Mouse (Mus musculus): ENCODE data around the gene Ano1. TPM values are rescaled to one million over a fixed set of nuclear protein-coding genes. Genes with fewer than 3 reads are reported as not detected.

Ano1 gene
- polyA plus RNA-seq, 1 experiment from 2014 or later: 22.2 TPM

- Histone ChIP-seq H3K27me3 (replicated peaks; ENCODE audit: control insufficient read depth, insufficient read depth, low read length) (0 out of 2 replicates have a peak, but pooled peaks cover 5% of the 10 kb centered on the region), H3K27ac (replicated peaks; ENCODE audit: low read depth, low read length) (no peak overlapping the region; the same call in 1 of the 2 replicates), H3K36me3 (ENCODE audit: control insufficient read depth, insufficient read depth, low read length) (no peaks in the 10 kb centered on the region), H3K4me2 (ENCODE audit: low read depth, low read length) (no peak overlapping the region), H3K9me3 (ENCODE audit: control insufficient read depth, low read length) (no peaks in the 10 kb centered on the region), H3K4me3 (ENCODE audit: low read depth, low read length) (no peak overlapping the region), H3K4me1 (ENCODE audit: control insufficient read depth, insufficient read depth, low read length) (peaks cover 16% of the 10 kb centered on the region), H3K9ac (ENCODE audit: low read depth, low read length) (no peak overlapping the region)
- 24% methylated on average over 13 of the region's 13 CpGs for WGBS
- peak; percentile 19; the same call in 1 of the 2 replicates for ATAC-seq (ENCODE audit: low read depth)
- peak; percentile 23 for DNase-seq (ENCODE audit: low spot score)
These were observed 124.0 kb downstream of the Ano1 start for GRCm38 (mm10) chr7:144627606-144628333.

- Histone ChIP-seq H3K4me1 (ENCODE audit: control insufficient read depth, insufficient read depth, low read length) (peaks cover 16% of the 10 kb centered on the region), H3K27ac (replicated peaks; ENCODE audit: low read depth, low read length) (no peak overlapping the region), H3K9me3 (ENCODE audit: control insufficient read depth, low read length) (no peaks in the 10 kb centered on the region), H3K36me3 (ENCODE audit: control insufficient read depth, insufficient read depth, low read length) (no peaks in the 10 kb centered on the region), H3K4me3 (ENCODE audit: low read depth, low read length) (no peak overlapping the region), H3K4me2 (ENCODE audit: low read depth, low read length) (no peak overlapping the region), H3K9ac (ENCODE audit: low read depth, low read length) (no peak overlapping the region), H3K27me3 (replicated peaks; ENCODE audit: control insufficient read depth, insufficient read depth, low read length) (0 out of 2 replicates have a peak, but pooled peaks cover 5% of the 10 kb centered on the region)
- ATAC-seq (ENCODE audit: low read depth) (no peak), DNase-seq (ENCODE audit: low spot score) (no peak)
- WGBS: 87% methylated on average over 2 of the region's 2 CpGs
These were observed 125.7 kb downstream of the Ano1 start for GRCm38 (mm10) chr7:144626042-144626441.

- 72% methylated on average over 22 of the region's 22 CpGs for WGBS
- no peak overlapping the region for H3K27ac ChIP-seq (replicated peaks; ENCODE audit: low read depth, low read length)
- DNase-seq (ENCODE audit: low spot score) (no peak), ATAC-seq (ENCODE audit: low read depth) (no peak)
- no peak overlapping the region for H3K4me3 ChIP-seq (ENCODE audit: low read depth, low read length)
- 0 out of 2 replicates have a peak, but pooled peaks cover 3% of the 10 kb centered on the region for H3K27me3 ChIP-seq (replicated peaks; ENCODE audit: control insufficient read depth, insufficient read depth, low read length)
- H3K4me2 ChIP-seq (ENCODE audit: low read depth, low read length): no peak overlapping the region
- H3K9ac ChIP-seq (ENCODE audit: low read depth, low read length): no peak overlapping the region
- H3K36me3 ChIP-seq (ENCODE audit: control insufficient read depth, insufficient read depth, low read length): no peaks in the 10 kb centered on the region
- no peaks in the 10 kb centered on the region for H3K4me1 ChIP-seq (ENCODE audit: control insufficient read depth, insufficient read depth, low read length)
- no peaks in the 10 kb centered on the region for H3K9me3 ChIP-seq (ENCODE audit: control insufficient read depth, low read length)
These were observed 130.8 kb downstream of the Ano1 start for GRCm38 (mm10) chr7:144620721-144621681.

- Histone ChIP-seq H3K9me3 (ENCODE audit: control insufficient read depth, low read length) (no peaks in the 10 kb centered on the region), H3K4me2 (ENCODE audit: low read depth, low read length) (no peak overlapping the region), H3K27ac (replicated peaks; ENCODE audit: low read depth, low read length) (no peak overlapping the region), H3K4me3 (ENCODE audit: low read depth, low read length) (no peak overlapping the region), H3K27me3 (replicated peaks; ENCODE audit: control insufficient read depth, insufficient read depth, low read length) (no peaks in the 10 kb centered on the region), H3K9ac (ENCODE audit: low read depth, low read length) (no peak overlapping the region), H3K4me1 (ENCODE audit: control insufficient read depth, insufficient read depth, low read length) (no peaks in the 10 kb centered on the region), H3K36me3 (ENCODE audit: control insufficient read depth, insufficient read depth, low read length) (no peaks in the 10 kb centered on the region)
- DNase-seq (ENCODE audit: low spot score) (no peak), ATAC-seq (ENCODE audit: low read depth) (no peak)
These were observed 131.5 kb downstream of the Ano1 start for GRCm38 (mm10) chr7:144620315-144620714.

- H3K27ac ChIP-seq (replicated peaks; ENCODE audit: low read depth, low read length): no peak overlapping the region
- no peaks in the 10 kb centered on the region for H3K36me3 ChIP-seq (ENCODE audit: control insufficient read depth, insufficient read depth, low read length)
- no peak overlapping the region for H3K9ac ChIP-seq (ENCODE audit: low read depth, low read length)
- WGBS: 75% methylated on average over 6 of the region's 6 CpGs
- no peak overlapping the region for H3K4me3 ChIP-seq (ENCODE audit: low read depth, low read length)
- no peaks in the 10 kb centered on the region for H3K9me3 ChIP-seq (ENCODE audit: control insufficient read depth, low read length)
- no peak for DNase-seq (ENCODE audit: low spot score)
- no peak for ATAC-seq (ENCODE audit: low read depth)
- no peaks in the 10 kb centered on the region for H3K4me1 ChIP-seq (ENCODE audit: control insufficient read depth, insufficient read depth, low read length)
- H3K27me3 ChIP-seq (replicated peaks; ENCODE audit: control insufficient read depth, insufficient read depth, low read length): no peaks in the 10 kb centered on the region
- no peak overlapping the region for H3K4me2 ChIP-seq (ENCODE audit: low read depth, low read length)
These were observed 136.4 kb downstream of the Ano1 start for GRCm38 (mm10) chr7:144615343-144615742.

GRCm38 (mm10) chr7:144612829-144613228, 138.9 kb downstream of the Ano1 start:
- no peak overlapping the region for H3K9ac ChIP-seq (ENCODE audit: low read depth, low read length)
- H3K4me2 ChIP-seq (ENCODE audit: low read depth, low read length): no peak overlapping the region
- no peaks in the 10 kb centered on the region for H3K27me3 ChIP-seq (replicated peaks; ENCODE audit: control insufficient read depth, insufficient read depth, low read length)
- DNase-seq (ENCODE audit: low spot score): no peak
- H3K27ac ChIP-seq (replicated peaks; ENCODE audit: low read depth, low read length): no peak overlapping the region; the same call in 1 of the 2 replicates
- no peaks in the 10 kb centered on the region for H3K36me3 ChIP-seq (ENCODE audit: control insufficient read depth, insufficient read depth, low read length)
- ATAC-seq (ENCODE audit: low read depth): no peak
- H3K9me3 ChIP-seq (ENCODE audit: control insufficient read depth, low read length): no peaks in the 10 kb centered on the region
- H3K4me1 ChIP-seq (ENCODE audit: control insufficient read depth, insufficient read depth, low read length): no peaks in the 10 kb centered on the region
- no peak overlapping the region for H3K4me3 ChIP-seq (ENCODE audit: low read depth, low read length)
- 66% methylated on average over 4 of the region's 4 CpGs for WGBS

GRCm38 (mm10) chr7:144612351-144612750, 139.4 kb downstream of the Ano1 start:
- WGBS: 68% methylated on average over 4 of the region's 4 CpGs
- ATAC-seq (ENCODE audit: low read depth) (0 out of 2 replicates have a peak, but pooled peaks have one; percentile 34), DNase-seq (ENCODE audit: low spot score) (no peak)
- Histone ChIP-seq H3K27me3 (replicated peaks; ENCODE audit: control insufficient read depth, insufficient read depth, low read length) (no peaks in the 10 kb centered on the region), H3K36me3 (ENCODE audit: control insufficient read depth, insufficient read depth, low read length) (no peaks in the 10 kb centered on the region), H3K9me3 (ENCODE audit: control insufficient read depth, low read length) (no peaks in the 10 kb centered on the region), H3K4me2 (ENCODE audit: low read depth, low read length) (no peak overlapping the region), H3K4me1 (ENCODE audit: control insufficient read depth, insufficient read depth, low read length) (no peaks in the 10 kb centered on the region), H3K27ac (replicated peaks; ENCODE audit: low read depth, low read length) (no peak overlapping the region; the same call in 1 of the 2 replicates), H3K9ac (ENCODE audit: low read depth, low read length) (no peak overlapping the region), H3K4me3 (ENCODE audit: low read depth, low read length) (no peak overlapping the region)

GRCm38 (mm10) chr7:144611595-144611994, 140.2 kb downstream of the Ano1 start:
- WGBS: 79% methylated on average over 16 of the region's 16 CpGs

More at GRCm38 (mm10) chr7:144611595-144611994, 140.2 kb downstream of the Ano1 start:
- no peak overlapping the region for H3K4me2 ChIP-seq (ENCODE audit: low read depth, low read length)
- H3K4me3 ChIP-seq (ENCODE audit: low read depth, low read length): no peak overlapping the region
- H3K9ac ChIP-seq (ENCODE audit: low read depth, low read length): no peak overlapping the region
- H3K27me3 ChIP-seq (replicated peaks; ENCODE audit: control insufficient read depth, insufficient read depth, low read length): no peaks in the 10 kb centered on the region
- no peaks in the 10 kb centered on the region for H3K4me1 ChIP-seq (ENCODE audit: control insufficient read depth, insufficient read depth, low read length)
- H3K27ac ChIP-seq (replicated peaks; ENCODE audit: low read depth, low read length): no peak overlapping the region
- ATAC-seq (ENCODE audit: low read depth) (no peak), DNase-seq (ENCODE audit: low spot score) (no peak)
- H3K9me3 ChIP-seq (ENCODE audit: control insufficient read depth, low read length): no peaks in the 10 kb centered on the region
- no peaks in the 10 kb centered on the region for H3K36me3 ChIP-seq (ENCODE audit: control insufficient read depth, insufficient read depth, low read length)

All from embryonic facial prominence, embryonic 14.5 days (tissue).